Mouse (Mus musculus): ENCODE data around the gene Pcsk5. TPM values are rescaled to one million over a fixed set of nuclear protein-coding genes. Genes with fewer than 3 reads are reported as not detected.

The Pcsk5 gene
- polyA plus RNA-seq, 1 experiment, result 5.0 TPM

DNA sequence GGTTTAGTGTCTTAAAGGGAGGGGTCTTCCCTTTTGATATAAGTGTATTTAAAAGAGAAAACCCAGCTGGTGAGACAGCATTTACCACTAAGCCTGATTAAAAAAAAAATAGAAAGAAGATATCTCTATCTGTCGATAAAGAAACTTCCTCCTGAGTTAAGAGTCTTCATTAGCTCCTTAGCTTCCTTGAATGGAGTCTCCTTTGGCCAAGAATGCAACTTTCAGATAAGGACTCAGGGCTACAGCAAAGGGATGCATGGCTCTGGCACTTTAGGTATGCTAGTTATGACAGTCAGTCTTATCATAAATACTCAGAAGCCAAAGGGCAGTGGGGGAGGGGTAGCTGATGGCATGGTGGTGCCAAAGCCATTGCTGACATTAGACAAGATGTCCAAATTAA lies 2.4 kb upstream of the Pcsk5 start:
- Histone ChIP-seq H3K27ac (ENCODE audit: insufficient read depth, low read length) (no peak overlapping the region), H3K4me3 (ENCODE audit: insufficient read depth, low read length) (no peak overlapping the region), H3K4me1 (ENCODE audit: control insufficient read depth, insufficient read depth, low read length) (no peaks in the 10 kb centered on the region)
- TF ChIP-seq CTCF (IDR thresholded peaks at IDR 0.05; ENCODE audit: extremely low read depth, insufficient read depth, low read length), result no peak
- TF ChIP-seq POLR2A (IDR thresholded peaks at IDR 0.05; ENCODE audit: extremely low read depth, insufficient read depth, low read length), result no peak

DNA sequence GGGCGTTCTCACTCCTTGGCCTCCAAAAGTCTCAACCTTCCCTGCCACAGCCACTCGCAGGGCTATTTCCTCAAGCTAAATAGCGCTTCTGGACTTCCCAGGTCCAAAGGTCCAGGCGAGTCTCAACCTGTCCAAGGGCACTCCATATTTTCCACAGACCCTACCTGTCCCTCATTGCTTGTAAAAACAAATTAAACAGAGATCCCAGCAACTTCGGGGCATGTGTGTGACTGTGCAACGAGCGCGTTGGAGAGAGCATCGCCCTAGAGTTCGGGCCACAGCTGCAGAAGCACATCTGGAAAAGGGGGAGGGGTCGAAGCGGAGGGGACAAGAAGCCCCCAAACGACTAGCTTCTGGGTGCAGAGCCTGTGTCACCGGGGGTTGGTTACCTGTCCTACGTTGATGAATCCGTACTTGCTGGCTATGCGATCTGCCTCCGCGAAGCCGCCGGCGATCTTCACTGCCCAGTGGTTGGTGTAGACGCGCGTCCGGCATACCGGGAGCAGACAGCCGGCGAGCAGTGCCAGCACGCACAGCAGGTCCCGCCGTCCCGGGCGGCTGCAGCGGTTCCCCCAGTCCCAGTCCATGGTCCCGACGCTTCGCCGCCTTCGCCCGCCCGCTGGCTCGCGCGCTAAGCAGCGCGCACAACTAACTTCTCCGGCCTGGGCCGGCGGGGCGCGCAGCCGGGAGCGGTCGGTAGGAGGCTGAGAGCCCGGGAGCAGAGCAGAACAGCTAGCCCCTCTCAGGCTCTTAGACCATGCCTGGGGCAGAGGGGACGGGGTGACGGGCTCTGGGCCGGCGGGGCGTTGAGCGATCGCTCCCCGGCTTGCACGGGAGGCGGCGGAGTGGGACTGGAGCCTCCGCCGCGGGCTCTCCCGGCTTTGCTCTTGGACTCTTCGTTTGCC lies 614 bp downstream of the Pcsk5 start:
- no peak for TF ChIP-seq POLR2A (IDR thresholded peaks at IDR 0.05; ENCODE audit: extremely low read depth, insufficient read depth, low read length)
- Histone ChIP-seq H3K27ac (ENCODE audit: insufficient read depth, low read length) (peak overlapping the region; percentile 17; the same call in 1 of the 2 replicates), H3K4me3 (ENCODE audit: insufficient read depth, low read length) (peak overlapping the region; percentile 66), H3K4me1 (ENCODE audit: control insufficient read depth, insufficient read depth, low read length) (no peaks in the 10 kb centered on the region)

DNA sequence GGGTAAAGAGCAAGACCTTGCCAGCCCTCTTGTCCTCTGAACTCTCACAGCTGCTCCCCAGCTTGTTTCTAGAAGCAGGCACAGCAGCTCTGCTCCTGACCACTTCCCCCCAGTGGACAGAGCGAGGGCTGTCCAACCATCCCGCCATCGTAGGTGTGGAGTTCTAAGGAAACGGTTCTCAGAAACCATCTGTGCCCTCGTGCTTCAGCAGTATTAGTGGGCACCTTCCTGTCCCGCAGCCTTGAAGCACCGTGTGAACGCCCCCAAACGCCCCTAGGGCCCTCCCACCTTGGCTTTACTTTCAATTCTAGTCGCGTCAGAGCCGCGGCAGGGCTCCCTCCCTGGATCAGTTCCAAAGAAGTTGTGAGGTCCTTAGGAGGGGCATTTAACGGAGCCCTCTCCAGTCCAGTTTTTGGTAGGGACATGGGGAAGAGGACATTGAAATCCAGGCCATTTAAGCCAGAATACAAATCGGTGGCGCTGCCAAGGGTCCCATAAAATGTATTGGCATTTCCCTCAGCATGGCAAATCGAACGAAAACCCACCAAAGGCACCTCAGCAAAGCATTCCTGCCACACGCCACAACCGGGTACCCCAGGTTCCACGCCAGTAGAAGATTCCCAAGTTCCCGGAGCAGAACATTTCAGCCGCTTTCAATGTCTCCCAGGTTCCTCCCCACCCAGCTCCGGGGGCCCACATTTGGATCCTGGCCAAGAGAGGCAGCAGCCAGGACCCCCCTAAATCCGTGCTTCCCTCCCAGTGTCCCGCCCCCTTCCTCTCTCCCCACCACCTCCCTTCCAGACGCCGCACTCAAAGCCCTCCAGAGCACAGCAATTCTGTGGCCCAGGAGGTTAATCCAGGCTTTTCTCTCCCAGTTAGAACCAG lies 1.5 kb downstream of the Pcsk5 start:
- Histone ChIP-seq H3K4me1 (ENCODE audit: control insufficient read depth, insufficient read depth, low read length) (no peaks in the 10 kb centered on the region), H3K4me3 (ENCODE audit: insufficient read depth, low read length) (peak overlapping the region; percentile 66), H3K27ac (ENCODE audit: insufficient read depth, low read length) (no peak overlapping the region)
- TF ChIP-seq POLR2A (IDR thresholded peaks at IDR 0.05; ENCODE audit: extremely low read depth, insufficient read depth, low read length) (no peak), CTCF (IDR thresholded peaks at IDR 0.05; ENCODE audit: extremely low read depth, insufficient read depth, low read length) (no peak)

DNA sequence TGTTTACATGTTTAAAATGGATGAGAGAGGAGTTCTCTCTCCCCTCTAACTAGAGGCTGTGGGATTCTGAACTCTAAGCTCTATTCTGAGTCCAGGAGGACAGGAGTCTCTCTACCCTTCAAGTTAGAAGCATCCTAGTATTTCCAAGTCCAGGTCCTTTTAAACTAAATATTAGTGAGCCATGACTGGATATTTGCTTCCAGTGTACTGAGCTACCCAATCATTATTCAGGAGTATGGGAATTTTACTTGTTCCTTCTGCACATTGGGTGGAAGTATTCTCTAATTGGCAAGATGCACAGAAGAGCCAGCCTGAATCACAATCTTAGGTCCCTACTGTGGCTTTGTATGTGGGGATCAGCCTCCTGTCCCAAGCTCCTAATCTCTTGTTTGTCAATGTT lies 2.5 kb downstream of the Pcsk5 start:
- TF ChIP-seq POLR2A (IDR thresholded peaks at IDR 0.05; ENCODE audit: extremely low read depth, insufficient read depth, low read length) (no peak), CTCF (IDR thresholded peaks at IDR 0.05; ENCODE audit: extremely low read depth, insufficient read depth, low read length) (no peak)
- no peak overlapping the region; the same call in 1 of the 2 replicates for H3K4me3 ChIP-seq (ENCODE audit: insufficient read depth, low read length)

DNA sequence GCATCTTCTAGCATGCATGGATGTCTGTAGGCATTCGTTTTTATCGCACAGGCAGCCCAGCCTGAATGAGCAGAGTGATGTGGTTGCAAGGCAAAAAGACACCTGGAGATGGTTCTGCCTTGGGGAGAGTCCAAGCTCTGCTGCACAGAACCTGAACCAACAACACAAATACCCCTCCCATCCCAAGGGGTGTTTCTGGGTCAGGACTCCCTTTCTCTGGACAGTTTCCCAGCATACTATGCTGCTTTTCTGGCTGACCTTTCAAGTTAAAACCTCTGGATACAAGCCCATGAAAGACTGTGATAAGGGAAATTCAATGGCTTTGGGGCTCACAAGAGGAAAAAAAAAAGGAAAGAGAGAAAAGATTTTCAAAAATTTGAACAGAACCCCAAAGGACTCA lies 6.1 kb downstream of the Pcsk5 start:
- H3K27ac ChIP-seq (ENCODE audit: insufficient read depth, low read length), result no peak overlapping the region
- H3K4me1 ChIP-seq (ENCODE audit: control insufficient read depth, insufficient read depth, low read length), result no peaks in the 10 kb centered on the region
- no peak overlapping the region for H3K4me3 ChIP-seq (ENCODE audit: insufficient read depth, low read length)
- TF ChIP-seq CTCF (IDR thresholded peaks at IDR 0.05; ENCODE audit: extremely low read depth, insufficient read depth, low read length), result no peak
- no peak for TF ChIP-seq POLR2A (IDR thresholded peaks at IDR 0.05; ENCODE audit: extremely low read depth, insufficient read depth, low read length)

More for the DNA sequence above, 2.5 kb downstream of the Pcsk5 start:
- H3K27ac ChIP-seq (ENCODE audit: insufficient read depth, low read length), result no peak overlapping the region
- H3K4me1 ChIP-seq (ENCODE audit: control insufficient read depth, insufficient read depth, low read length), result no peaks in the 10 kb centered on the region

DNA sequence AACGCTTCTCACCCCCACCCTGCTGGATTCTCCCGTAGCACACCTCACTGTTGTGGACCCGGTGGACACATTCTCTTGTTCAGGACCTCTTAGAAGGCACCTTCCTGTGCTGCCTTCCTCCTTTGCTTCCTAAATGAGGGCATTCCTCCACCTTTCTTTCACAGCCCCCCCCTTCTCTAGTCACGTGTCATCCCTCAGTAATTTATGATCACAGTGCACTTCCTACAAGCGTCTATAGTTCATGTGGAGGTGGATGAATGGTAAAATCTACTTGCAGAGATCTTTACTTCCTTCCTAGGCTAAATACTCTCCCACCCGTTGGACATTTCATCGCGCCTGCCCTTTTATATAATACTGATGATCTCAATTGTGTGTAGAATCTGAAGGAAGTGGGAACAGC lies 9.0 kb downstream of the Pcsk5 start:
- H3K4me3 ChIP-seq (ENCODE audit: insufficient read depth, low read length), result no peak overlapping the region
- TF ChIP-seq POLR2A (IDR thresholded peaks at IDR 0.05; ENCODE audit: extremely low read depth, insufficient read depth, low read length) (no peak), CTCF (IDR thresholded peaks at IDR 0.05; ENCODE audit: extremely low read depth, insufficient read depth, low read length) (no peak)
- H3K4me1 ChIP-seq (ENCODE audit: control insufficient read depth, insufficient read depth, low read length), result no peaks in the 10 kb centered on the region
- H3K27ac ChIP-seq (ENCODE audit: insufficient read depth, low read length), result no peak overlapping the region

DNA sequence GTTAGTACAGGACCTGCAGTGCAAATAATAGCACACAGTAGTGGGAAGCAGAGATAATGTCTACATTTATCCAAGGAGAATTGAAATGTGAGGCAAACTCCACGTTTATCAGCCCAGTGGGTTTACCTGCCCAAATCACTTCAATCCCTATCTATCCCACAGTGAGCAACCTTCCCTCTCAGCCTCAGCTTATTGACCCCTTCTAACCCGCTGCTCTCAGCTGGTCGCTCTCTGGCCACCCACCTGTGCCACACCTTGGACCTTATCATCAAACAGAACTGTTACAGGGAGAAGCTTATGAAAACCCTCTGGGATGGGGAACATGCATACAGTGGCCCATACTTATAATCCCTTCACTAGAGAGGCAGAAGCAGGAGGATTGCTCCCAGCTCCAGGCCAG lies 10.7 kb downstream of the Pcsk5 start:
- no peak for TF ChIP-seq POLR2A (IDR thresholded peaks at IDR 0.05; ENCODE audit: extremely low read depth, insufficient read depth, low read length)
- no peak for TF ChIP-seq CTCF (IDR thresholded peaks at IDR 0.05; ENCODE audit: extremely low read depth, insufficient read depth, low read length)
- no peaks in the 10 kb centered on the region for H3K4me1 ChIP-seq (ENCODE audit: control insufficient read depth, insufficient read depth, low read length)
- H3K4me3 ChIP-seq (ENCODE audit: insufficient read depth, low read length), result no peak overlapping the region
- no peak overlapping the region for H3K27ac ChIP-seq (ENCODE audit: insufficient read depth, low read length)

DNA sequence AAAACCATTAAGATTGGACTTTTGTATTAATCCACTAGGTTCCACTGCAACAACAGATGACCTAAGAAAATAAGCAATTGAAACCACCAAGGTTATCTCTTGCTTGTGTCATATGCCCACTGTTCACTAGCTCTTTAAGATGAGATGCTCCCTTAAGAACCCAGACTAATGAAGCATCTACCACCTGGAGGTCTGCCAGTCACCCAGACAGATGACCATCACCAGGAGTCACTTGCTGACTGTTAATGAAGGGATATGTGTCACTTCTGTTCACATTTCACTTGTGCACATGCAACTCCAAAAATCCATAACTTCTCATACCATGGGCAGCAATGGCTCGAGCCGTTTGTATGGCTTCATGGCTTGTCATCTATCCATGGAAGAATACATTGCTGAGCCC lies 17.4 kb downstream of the Pcsk5 start:
- no peak for TF ChIP-seq POLR2A (IDR thresholded peaks at IDR 0.05; ENCODE audit: extremely low read depth, insufficient read depth, low read length)
- TF ChIP-seq CTCF (IDR thresholded peaks at IDR 0.05; ENCODE audit: extremely low read depth, insufficient read depth, low read length), result no peak
- no peak overlapping the region for H3K27ac ChIP-seq (ENCODE audit: insufficient read depth, low read length)
- H3K4me1 ChIP-seq (ENCODE audit: control insufficient read depth, insufficient read depth, low read length), result peaks cover 2% of the 10 kb centered on the region
- H3K4me3 ChIP-seq (ENCODE audit: insufficient read depth, low read length), result no peak overlapping the region

DNA sequence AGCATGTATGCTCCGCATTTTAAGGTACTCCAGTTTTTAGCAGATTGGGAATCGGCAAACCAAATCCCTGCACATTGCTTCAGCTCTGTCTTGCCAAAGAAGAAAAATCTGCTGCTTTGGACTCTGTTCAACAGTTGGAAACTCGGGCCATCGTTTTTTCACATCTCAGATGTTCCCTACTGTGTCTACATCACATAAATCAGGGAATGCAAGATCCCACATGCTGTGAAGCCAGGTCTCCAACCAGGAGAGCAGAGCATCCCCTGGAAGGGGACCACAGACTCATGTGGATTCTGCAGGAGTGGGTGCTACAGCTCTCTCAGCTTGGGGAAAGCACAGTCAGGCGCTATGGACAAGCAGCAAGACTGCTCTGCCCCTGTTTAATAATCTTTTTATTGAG lies 18.4 kb downstream of the Pcsk5 start:
- Histone ChIP-seq H3K4me1 (ENCODE audit: control insufficient read depth, insufficient read depth, low read length) (peaks cover 2% of the 10 kb centered on the region), H3K4me3 (ENCODE audit: insufficient read depth, low read length) (no peak overlapping the region), H3K27ac (ENCODE audit: insufficient read depth, low read length) (no peak overlapping the region)
- no peak for TF ChIP-seq CTCF (IDR thresholded peaks at IDR 0.05; ENCODE audit: extremely low read depth, insufficient read depth, low read length)
- no peak for TF ChIP-seq POLR2A (IDR thresholded peaks at IDR 0.05; ENCODE audit: extremely low read depth, insufficient read depth, low read length)

Data from cortical plate, adult 2 months (tissue).